Mouse (Mus musculus) kidney, postnatal 4 days (tissue): Measurements from ENCODE around the gene Gm49486.
A peak's percentile ranks its signal among the peaks of the same experiment; 100 is the strongest.

Source experiments
- DNase-seq, 2 experiments: peaks; one replicate each; pipeline ENCODE4 v3.0.0; 2021; ENCODE audit warnings: mixed read lengths in 2 of 2

The Gm49486 gene

DNA sequence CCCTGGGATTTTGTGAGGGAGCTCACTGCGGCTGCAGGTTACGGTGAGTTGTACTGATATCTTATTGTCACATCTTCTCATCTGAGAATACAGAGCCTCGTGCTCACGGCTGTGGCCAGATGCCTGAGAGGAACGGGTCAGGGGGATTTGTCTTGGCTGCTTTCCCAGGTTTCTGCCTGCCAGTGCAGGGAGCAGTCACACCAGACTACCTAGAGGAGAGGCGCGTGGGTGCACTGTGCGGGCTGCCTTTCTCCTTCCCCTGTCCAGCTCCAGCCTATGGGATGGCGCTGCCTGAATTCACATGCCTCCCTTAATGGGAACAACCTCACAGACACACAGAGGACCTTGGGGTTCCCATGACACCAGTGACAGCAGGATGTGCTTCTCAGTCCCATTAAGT lies 6.1 kb downstream of the Gm49486 start:
- DNase-seq = no peak

DNA sequence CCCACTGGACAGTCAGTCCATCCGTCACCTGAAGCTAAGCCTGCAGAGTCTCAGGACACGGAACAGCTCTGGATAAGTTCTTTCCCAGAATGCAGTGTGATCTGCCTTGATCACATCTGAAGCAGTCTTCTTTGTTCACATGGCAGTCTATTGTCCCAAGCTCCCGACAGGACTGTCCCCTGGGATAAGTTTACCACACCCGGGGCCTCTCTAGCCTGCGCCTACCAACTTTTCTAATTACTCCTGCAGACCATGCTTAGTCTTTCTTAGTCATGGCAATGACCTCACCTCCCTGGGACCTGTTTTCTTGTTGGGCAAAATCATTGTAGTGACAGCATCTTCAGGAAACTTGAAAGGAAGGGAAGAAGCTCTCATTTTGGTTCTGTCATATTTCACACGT lies 8.8 kb downstream of the Gm49486 start:
- DNase-seq = no peak

DNA sequence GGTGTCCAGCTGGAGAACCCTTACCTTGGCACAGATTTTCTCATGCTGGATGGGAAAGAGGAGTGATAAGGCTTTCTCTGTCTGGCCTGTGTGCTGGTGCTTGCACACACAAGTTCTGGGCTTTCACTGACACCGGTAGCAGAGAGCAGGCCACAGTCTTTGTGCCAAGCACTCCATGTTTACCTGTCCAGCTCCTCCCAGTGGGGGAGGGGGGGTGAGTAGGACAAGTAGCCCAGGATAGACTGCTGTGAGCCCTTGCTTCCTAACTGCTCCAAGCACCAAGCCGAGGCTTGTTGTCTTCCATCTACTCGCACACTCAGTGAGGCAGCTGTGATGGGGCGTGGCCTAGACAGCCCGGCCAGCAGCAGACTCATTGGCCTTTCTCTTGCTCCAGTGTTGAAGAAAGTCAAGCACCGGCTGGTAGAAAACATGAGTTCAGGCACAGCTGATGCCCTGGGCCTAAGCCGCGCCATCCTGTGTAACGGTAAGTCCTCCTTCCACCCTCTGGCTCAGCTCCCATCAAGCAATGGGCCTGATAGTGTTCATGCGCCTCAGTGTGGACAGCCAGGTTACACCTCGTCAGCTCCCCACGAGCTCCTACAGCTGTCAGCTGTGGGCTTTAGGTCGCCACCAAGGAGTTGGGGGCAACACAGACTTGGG lies 13.5 kb downstream of the Gm49486 start:
- no peak for DNase-seq

DNA sequence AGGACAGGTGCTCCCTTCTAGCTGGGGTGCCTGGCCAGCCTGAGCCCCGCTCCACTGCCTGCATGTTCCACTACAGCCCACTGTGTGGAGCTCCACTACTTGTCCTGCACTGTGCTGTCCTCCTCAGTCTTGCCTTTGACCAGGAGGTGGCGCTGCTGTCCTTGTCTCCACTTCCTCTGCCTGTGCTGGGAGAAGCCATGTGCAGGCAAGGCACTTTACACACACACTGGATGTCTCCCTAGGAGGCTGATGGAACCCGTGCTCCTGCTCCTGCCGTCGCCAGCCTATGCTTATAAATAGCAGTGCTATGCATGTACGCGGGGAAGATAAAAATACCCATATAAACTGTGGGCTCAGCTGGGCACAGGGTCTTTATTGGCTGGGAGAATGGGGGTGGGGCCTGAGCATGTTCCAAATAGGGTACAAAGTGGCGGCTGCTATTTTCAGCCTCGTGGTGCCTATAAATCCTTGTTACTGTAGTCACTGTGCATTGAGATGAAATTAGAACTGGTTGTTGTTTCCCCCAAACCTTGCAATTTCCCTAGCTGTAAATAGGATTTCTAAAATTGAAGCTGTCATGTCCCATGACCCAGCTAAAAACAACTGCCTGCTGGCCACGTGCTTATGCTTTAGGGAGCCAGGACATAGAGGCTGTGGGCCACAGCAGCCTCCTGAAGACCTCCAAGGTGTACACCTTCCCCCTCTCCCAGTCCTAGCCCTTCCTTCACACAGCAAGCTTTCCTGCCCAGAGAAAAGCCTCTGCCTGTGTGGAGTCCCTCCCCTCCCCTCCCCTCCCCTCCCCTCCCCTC lies 14.2 kb downstream of the Gm49486 start:
- peak; percentile 97 to 98 for DNase-seq

DNA sequence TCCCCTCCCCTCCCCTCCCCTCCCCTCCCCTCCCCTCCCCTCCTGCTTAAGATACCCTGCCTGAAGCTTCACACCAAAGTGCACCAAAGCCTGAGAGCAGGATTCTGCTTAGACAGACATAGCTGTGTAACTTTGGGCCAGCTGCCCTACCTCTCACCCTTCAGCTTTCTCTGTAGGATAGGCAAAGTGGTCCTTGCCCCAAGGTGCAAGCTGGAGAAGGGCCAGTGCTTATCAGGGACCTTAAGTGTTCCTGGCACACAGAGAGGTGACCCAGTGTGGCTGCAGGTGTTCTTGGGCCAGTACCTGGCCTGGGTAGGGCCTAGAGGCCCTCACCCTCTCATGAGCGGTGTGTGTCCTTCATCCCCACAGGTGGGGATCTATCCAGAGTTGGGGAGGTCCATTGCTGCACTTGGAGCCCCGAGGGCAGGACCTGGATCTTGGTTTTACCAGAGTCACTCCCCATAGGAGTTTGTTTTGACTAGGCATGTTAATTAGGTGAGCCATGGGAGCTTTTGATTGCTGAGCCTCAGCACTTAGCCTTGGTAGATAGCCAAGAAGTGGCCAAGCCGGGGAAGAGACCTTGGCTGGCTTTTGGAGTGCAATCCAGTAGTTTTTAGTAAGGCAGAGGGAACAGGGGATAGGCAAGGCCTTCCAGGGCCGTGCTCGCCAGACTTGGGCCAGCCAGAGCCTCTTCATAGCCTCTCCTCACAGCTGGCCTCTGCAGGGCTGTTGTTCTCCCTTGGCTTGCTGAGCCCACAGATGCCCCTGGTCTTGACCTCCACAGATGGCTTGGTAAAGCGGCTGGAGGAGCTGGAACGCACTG lies 15.1 kb downstream of the Gm49486 start:
- no peak for DNase-seq

DNA sequence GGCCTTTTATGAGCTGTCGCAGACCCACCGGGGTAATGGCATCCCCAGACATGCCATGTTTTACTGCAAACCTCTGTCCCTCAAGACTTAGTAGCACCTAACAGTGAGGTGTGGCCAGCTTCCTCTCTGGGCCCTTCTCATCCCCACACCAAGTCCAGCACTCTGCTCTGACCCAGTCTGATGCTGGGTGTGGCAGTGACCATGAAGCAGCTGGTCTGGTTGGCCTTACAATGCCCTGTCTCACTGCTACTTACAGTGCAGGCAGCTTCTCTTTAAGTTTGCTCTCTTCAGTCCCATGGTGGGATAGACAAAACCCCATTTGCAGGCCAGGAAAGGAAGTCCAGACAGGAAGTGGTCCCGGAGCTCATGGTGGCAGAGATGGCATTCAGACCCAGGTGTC lies 16.1 kb downstream of the Gm49486 start:
- DNase-seq = no peak

DNA sequence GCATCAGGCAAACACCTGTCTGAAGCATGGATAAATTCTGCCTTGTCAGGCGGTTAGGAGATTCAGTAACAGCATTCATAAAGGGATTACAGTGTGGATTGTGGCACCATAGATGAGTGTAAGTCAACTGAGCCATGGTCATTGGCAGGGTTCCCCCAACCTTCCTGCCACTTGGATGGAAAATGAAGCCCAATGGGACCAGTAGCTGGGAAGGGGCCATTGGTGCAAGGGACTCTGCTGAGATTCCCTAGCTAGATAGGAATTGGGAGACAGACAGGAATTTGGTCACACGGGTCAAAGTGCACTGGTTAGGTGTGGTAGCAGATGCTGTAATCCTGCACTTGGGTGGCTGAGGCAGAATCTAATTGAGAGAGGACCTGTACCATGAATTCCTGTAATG lies 21.0 kb downstream of the Gm49486 start:
- no peak for DNase-seq

DNA sequence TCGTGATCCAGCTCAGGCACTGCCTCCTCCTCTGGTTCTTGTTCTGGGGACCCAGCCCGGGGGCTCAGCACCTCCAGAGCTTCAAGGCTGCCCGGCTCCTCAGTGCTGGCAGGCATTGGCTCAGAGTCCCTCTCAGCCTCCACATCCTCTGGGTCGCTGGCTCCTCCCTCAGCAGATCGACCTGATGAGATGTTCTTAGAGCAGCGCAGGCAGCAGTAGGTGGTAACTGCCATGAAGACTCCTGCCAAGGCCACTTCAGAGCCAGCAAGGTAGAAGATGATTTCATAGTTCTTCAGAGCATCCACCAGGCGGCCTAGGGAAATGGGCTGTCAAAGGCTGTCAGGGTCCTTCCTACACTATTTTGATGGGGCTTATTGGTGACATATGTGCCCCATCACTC lies 22.0 kb downstream of the Gm49486 start:
- no peak for DNase-seq

DNA sequence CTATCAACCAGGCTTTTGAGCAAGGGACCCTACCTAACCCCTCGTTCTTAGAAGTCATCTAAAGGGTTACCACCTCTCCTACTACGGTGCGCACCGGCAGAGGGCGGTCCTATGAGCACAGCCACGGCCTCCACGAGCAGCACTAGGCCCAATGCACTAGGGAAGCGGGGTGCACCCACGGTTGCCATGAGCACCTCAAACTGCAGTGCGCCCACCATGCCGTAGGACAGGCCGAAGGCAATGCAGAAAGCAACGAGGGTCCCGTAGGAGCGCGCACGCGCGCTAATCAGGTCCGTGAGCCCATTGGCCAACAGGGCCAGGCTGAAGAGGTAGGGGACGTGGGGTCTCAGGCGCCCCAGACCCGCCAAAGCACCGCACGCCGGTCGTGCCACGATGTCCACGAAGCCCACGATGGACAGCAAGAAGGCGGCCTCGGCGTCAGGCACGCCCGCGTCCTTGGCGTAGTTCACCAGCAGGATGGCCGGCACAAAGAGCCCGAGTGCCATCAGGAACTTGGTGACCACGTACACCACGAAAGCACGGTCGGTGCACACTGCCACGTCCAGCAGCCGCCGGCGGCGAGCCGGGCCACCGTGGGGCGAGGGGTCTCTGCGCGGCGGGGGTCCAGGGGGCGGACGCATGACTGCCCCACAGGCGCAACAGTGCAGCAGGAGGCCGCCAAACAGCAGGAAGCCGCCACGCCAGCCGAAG lies 22.7 kb downstream of the Gm49486 start:
- DNase-seq = peak; percentile 41 to 62

DNA sequence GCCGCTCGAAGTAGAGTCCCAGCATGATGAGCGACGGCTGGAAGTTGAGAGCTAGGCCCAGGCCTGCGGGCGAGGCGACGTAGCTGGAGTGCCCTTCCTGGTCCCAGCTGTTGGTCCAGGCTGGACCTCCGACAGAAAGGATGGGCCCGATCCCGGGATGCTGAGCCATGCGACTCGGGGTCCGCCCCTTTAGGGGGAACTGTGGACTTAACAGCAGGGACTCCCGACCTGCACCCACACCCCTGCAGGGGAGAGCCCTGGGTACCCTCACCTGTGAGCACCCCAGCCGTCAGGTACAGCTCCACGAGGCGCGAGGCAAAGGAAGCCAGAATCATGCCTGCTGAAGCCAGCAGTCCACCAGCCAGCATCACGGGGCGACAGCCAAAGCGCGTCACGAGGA lies 23.4 kb downstream of the Gm49486 start:
- DNase-seq = no peak

DNA sequence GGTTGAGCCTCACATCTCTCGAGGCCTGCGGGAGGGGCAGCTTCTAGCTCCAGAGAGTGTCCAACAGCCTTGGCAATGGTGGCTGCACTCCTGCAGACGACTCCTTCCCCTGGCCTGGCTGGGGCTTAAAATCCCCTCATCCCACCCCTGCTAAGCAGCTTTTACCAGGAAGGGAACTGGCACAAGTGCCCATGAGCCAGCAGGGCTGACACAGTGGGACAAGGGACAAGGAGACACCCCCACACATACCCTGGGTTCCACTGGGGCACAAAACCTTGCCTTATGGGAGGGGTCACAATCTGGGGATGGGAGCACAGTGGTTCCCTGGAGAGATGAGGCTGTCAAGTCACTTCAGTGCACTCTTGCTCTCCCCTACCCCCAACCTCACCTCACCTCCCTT lies 25.5 kb downstream of the Gm49486 start, which contains the start of gene Slc16a8:
TSS of gene Slc16a8 (minus strand) at position 101 of the 400 bp plus-strand sequence.
- no peak for DNase-seq

DNA sequence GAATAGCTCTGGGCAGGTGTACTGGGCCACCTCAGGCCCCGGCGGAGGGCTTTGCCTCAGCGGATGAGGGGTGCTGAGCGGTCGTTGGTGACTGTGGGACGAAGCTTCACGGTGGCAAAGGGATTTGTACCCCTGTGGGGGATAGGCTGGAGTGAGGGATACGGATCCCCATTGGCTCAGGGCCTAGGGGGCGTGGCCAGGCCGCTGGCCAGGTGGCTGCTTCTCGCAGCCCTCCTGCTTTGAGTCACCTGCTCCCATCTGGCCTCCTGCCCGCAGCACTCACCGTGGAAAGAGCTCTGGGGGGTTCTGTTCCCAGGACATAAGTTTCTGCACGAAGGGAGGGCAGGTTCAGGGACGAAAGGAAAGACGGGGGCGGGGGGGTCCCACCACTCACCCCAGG lies 29.3 kb downstream of the Gm49486 start:
- DNase-seq = peak; percentile 69 to 78

DNA sequence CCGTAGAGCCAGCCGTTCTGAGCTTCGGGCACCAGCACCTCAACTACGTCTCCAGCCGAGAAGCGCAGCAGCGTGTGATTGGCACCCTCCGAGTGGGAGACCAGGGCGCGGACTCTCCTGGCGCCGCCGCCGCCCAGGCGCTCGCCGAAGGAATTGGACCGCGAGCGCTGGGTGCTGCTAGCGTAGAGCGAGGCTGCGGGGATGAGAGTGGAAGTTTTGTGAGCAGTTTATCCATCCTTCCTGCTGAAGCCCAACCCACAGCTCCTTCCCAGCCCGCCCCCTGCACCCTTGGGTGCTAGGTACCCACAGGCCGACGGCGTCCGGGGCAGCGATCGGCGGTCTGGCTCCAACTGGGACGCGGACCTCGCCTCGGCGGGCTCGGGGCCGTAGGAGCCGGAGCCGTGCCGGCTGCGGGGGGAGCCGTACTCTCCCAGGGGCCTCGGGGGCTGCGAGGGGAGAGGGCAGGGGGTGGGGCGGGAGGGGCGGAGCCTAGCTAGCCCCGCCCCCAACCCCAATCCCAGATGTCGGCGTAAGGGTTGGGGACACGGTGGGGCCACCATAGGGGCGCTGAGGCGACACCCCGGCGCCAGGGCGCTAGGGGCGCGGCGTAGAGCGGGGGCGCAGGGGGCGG lies 32.0 kb downstream of the Gm49486 start:
- DNase-seq = peak; percentile 55 to 68

DNA sequence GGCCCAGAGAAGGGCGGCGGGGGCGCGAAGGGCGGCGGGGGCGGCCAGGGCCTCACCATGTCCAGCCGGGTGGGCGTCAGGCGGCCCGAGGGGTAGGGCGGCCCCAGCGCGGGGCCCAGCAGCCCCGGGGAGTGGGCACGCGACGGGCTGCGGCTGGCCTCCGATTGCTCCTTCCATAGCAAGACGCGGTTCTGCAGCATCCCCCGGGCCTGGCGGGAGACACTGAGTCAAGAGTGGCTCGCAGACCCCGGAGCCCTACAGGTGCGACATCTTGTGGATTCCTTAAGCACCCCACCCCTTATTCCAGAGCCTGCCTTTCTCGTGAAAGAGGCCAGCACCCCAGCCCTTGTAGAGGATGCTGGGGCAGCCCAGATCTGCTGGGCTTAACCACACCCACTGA lies 32.6 kb downstream of the Gm49486 start:
- DNase-seq = peak in 1 of 2 experiments; percentile 53

DNA sequence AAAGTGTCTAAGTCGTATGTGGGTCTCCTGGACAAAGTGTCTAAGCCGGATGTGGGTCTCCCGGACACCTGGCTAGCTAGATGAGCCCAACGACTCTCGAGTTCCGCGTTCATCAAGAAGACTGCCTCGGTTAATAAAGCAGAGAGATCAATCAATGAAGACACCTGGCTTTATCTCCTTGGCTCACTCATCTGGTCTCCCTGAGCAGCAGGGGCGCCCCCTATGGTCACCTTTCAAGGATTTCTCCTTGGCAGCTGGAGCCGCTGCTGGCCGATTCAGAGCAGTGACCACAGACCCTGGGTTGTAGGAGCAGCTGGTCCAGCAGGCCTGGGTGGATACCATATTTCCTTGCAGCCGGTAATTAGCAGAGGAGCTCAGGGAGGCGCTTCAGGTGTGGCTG lies 33.2 kb downstream of the Gm49486 start:
- DNase-seq = peak; percentile 63 to 75

DNA sequence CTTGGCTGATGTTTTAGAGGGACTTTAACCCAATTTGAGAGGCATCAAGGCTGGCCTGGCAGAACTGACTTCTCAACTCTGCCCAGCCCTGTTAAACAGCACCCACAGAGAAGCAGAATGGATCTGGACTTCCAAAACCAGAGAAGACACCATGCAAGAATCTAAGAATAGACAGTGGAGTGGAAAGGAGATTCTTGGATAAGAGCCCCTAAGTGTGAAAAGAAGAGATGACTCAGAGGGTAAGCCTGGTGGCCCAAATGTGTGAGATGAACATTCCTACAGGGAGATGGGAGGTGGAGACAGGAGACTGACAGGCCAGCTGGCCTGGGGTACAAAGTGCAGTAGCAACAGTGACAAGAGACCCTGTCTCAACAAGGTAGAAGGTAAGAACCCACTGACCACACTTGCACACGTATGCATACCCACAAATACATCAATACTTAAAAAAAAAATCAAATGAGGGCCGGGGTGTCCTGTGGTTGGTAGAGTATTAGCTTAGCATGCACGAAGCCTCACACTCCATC lies 33.7 kb downstream of the Gm49486 start:
- no peak for DNase-seq

DNA sequence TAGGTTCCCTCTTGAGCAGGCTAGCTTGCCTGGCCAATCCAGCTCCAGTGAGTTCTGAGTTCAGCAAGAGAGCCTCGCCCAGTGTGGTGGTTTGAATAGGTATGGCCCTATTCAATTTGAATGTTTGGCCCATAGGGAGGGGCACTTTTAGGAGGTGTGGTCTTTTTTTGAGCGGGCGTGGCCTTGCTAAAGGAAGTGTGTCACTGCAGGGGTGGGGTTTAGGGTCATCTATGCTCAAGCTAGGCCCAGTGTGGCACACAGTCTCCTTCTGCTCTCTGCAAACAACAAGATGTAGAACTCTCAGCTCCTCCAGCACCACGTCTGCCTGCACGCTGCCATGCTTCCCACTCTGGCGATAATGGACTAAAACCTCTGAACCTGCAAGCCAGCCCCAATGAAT lies 34.5 kb downstream of the Gm49486 start:
- no peak for DNase-seq

DNA sequence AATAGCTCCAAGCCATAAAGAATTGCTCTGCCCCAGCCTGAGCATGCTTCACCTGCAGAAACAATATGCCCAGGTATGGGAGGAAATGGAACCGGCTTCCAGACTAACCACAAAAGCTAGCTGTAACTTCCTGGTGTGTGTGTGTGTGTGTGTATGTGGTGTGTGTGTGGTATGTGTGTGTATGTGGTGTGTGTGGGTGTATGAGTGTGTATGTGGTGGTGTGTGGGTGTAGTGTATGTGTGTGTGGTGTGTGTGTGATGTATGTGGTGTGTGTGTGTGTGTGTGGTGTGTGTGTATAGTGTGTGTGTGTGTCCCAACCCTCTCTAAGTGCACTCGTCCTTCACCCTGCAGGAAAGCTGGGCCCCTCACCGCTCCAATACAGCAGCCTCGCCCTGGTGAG lies 36.2 kb downstream of the Gm49486 start:
- DNase-seq = no peak

DNA sequence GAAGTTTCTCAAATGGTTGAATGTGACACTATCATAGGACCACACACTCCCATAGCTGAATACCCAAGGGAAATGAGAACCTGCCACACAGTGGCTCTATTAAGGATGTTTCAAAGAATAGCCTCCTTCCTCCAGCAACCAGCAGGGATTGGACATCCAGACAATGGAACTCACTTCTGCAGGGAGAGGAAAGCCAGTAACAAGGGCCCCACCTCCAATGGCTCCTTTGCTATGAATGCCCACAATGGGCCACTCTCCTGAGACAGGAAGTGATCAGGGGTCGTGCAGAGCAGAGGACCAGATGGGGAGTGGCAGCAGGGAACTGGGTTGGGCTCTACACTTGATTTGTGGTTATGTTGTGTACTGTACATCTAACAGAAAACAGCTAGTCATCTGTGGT lies 39.3 kb downstream of the Gm49486 start:
- DNase-seq = no peak

DNA sequence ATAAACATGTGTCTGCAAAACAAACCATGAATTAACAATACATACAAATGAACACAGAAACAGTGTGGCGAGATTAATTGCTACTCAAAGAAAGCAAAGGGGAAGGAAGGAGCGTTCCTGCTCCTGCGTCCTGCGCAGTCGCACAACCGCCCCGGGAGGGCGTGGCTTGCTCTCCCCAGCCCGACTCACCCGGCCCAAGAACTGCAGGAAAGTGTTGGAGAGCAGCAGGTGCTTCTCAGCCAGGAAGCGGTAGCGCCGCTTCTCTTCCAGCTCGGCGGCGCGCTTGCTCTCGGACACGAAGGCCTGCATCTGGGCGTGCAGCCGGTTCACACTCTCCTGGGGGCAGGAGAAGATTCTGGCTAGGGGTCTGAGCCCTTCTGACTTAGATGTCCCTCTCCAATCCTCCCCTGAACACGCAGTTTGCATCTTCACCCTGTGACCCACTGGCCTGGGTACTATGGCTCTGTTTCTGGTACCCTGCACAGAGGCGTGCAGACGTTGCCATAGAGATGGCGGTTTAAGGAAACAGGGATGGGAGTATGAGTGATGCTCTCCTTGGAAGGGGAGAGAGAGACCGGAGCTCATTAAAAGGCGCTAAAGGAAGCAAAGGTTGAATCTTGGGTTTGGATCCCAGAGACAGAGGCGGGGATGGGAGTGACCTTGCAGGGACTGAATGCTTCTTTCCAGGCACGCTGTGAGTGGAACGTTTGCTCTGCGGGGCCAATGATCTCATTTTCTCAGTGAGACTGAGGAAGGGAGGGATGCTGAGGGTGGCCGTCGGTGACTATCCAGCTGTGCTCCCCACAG lies 41.3 kb downstream of the Gm49486 start:
- peak; percentile 83 to 87 for DNase-seq

DNA sequence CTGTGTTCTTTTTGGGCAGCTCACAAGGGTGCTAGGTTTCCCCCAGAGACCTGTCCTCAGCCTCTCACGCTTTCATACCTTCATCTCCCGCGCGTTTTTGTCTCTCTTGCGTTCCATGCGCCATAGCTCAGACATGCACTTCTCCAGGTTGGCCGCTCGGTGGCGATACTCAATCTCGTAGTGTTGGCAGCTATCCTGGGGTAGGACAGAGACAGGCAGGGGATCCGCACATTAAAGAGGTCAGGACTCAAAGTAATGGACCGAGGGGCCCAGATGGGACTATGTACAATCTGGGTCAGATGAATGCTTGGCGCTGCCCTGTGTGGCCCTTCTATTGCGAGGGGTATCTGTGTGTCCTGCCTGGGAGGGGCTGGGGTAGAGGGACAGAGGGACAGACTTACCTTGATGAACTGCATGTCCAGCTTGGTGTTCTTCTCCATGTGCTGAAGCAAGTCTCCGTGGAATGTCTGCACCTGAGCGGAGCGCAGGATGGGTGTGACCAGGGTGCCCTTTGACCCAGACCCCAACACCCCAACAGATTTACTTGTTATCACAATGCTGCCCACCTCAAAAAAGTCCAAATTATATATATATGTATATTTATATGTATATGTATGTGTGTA lies 42.0 kb downstream of the Gm49486 start:
- peak; percentile 68 to 70 for DNase-seq
